7 mouse cellular contexts compared by ENCODE assay signal in genomic region chr1:67286338-67286737, GRCm38 (mm10).
"Had no signal": no experiment of that assay in that cellular context is flagged by ENCODE, and none has a peak within 500 bp of the region (broad histone marks: within the 10 kb centered on the region; RNA-seq: fewer than 3 reads in every experiment).

No protein-coding gene starts in this region.

- DNase-seq: lung, adult 18-20 months; lung, embryonic 14.5 days; lung, postnatal 10 days; lung, postnatal 4 days; thymus, adult 18-20 months; thymus, postnatal 14 days; thymus, postnatal 36 days had no signal
